Mouse (Mus musculus): ENCODE data around the gene Ndufb6. TPM values are rescaled to one million over a fixed set of nuclear protein-coding genes. Genes with fewer than 3 reads are reported as not detected.

Gene Ndufb6
- 10 to 100 TPM; 30.1 to 43.0 TPM for total RNA-seq (2023)

GRCm38 (mm10) chr4:40279276-40279900 lies at the start of gene Ndufb6:
Ndufb6 (minus strand) TSS chr4:40279421.

GRCm38 (mm10) chr4:40269430-40270032 lies 9.7 kb downstream of the Ndufb6 start, which contains the start of the genes Smim27 and Topors:
Smim27 (plus strand) TSS chr4:40269579.
Topors (minus strand) TSS chr4:40269850.

GRCm38 (mm10) chr4:40239409-40240271 lies 39.6 kb downstream of the Ndufb6 start, which contains the start of gene Ddx58:
Ddx58 (minus strand) TSS chr4:40239828.

Other genes starting within 250 kb of the Ndufb6 start
- 10 to 100 TPM; 14.3 to 15.2 TPM for gene Aco1, start 136.3 kb downstream of the Ndufb6 start, total RNA-seq (2023)
- 10 to 100 TPM; 44.2 to 44.3 TPM for gene Ddx58, start 39.6 kb downstream of the Ndufb6 start, total RNA-seq (2023)
- 10 to 100 TPM; 18.9 to 23.1 TPM for gene Smim27, start 9.8 kb downstream of the Ndufb6 start, total RNA-seq (2023)
- gene Topors, start 9.6 kb downstream of the Ndufb6 start, total RNA-seq (2023), result 10 to 100 TPM; 24.7 to 25.5 TPM
- gene Tmem215, start 192.8 kb upstream of the Ndufb6 start, total RNA-seq (2023), result not detected